Mouse (Mus musculus): ENCODE measurements around the gene Cftr.

Cftr gene

DNA sequence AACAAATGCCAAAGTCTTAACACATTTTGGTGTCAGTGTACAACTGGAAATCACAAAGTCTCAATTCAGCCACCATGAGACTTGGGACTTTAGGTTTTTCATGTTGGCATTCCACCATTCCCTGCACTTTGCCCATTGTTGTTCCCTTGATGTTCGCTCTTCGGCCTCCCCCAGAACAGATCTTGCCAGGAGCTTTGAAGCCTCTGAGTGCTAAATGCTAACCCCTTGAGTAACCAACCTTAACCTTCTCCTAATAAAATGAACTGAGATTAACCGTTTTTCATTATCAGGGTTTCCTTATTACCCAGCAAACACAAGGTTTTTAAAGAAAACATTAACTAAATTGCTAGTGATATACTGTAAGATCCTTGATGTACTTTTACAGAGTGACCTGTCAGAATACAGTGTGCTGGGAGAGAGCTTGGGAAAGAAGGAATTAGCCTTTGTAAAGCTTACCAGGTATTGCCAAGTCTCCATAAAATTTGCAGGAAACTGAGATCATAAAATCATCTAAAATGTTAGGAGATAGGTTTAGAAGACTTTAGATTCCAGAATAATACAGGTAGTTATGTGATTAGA, 144.0 kb downstream of the Cftr start:
- DNase-seq (ENCODE audit: low read depth in 2 of 2, low spot score in 2 of 2), result no peak

DNA sequence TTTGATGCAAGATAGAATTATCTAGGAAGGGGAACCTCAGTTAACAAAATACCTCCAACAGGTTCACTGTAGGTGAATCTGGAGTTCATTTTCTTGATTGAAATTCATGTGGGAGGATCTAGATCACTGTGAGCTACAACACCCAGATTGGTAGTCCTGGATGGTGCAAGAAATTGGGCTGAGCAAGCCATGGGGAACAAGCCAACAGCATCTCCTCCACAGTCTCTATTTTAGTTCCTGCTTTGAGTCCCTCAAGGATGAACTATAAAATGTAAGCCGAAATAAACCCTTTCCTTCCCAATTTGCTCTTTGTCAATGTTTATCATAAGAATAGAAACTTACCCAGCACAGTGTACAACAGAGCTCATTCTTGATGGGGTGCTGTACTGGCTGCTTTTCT, 152.5 kb downstream of the Cftr start:
- DNase-seq (ENCODE audit: low read depth in 2 of 2, low spot score in 2 of 2), result no peak

DNA sequence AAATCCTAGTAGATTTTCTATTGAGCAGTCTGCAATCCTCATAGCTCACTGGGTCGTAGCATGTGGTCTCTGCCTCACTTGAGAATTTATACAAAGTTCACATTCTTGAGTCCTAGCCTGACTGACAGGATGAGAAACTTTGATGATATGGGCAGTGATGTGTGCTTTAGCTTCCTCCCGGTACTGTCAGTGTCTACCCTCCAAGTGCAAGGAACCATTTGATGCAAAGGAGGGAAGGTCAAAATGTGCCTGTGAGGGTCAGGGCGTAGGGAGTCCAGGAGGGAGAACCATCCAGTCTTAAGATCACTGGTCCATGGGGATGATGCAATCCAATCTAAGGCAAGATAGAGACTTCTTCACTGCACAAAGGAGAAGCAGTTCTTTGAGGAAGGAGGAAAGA, 164.9 kb downstream of the Cftr start:
- DNase-seq (ENCODE audit: low read depth in 2 of 2, low spot score in 2 of 2), result no peak

DNA sequence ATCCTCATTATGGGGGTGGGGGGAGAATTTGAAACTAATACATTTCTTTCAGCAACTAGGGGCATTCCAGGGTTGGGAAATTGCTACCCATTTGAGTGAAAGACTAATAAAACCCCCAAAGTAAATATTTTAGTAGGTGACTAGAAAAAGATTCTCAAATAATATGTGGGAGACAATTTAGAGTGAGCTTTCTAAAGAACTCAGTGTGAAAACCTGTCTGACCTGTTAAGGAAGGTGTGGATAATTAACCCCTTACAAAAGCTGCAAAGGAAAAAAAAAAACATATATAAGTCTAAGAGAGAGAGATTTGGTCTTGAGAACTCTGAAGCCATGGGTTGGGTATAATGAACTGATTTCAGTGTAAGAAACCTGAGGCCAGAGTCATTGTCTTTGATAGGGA, 167.8 kb downstream of the Cftr start:
- DNase-seq (ENCODE audit: low read depth in 2 of 2, low spot score in 2 of 2), result no peak

DNA sequence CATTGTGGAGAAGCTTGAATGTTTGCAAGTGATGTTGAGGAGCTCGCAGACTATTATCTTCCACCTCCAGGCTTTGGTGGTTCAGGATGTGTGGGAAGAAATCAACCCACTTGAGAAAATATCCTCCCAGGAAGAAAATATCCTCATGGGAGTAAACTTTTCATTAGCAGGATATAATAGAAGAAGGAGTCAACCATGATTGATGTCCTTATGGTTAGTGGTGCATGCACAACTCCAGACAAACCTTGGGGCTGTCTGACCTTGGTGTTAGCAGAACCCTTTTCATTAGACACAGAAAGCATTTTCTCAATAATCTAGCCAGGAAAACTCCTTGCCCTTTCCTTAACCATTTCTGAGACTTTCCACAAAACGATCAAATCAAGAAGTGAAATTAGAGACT, 173.8 kb downstream of the Cftr start:
- DNase-seq (ENCODE audit: low read depth in 2 of 2, low spot score in 2 of 2), result no peak

DNA sequence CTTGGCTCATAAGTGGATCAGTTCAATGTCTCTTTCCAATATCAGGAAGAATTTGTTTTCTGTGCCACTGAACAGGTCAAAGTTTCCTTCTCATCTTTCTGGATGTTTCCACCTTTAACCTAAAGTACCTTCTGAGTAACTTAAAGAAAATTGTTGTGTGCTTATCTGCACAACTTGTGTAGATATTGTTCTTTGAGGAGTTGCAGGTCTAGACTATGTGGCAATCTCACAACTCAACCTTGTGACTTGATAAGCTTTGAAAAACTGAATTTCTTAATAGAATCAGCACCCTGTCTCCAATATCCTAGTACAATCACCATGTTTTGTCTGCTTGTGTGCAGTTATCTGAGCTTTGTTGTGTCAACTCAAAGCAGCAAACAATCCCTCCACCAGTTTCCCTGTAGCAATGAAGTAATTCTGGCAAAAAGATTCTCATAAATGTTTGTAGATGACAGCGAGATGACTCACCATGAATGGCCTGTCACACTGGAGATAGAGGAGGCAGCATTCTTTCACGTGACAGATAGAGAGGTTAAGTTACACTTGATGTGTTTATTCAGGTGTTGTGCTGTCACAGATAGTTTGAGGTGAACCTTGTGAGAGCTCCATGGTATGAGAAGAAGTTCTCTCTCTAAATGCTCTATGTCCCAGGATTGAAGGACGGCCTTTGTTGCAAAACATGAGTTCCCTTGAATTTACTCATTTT, 178.8 kb downstream of the Cftr start:
- DNase-seq (ENCODE audit: low read depth in 2 of 2, low spot score in 2 of 2), result no peak

DNA sequence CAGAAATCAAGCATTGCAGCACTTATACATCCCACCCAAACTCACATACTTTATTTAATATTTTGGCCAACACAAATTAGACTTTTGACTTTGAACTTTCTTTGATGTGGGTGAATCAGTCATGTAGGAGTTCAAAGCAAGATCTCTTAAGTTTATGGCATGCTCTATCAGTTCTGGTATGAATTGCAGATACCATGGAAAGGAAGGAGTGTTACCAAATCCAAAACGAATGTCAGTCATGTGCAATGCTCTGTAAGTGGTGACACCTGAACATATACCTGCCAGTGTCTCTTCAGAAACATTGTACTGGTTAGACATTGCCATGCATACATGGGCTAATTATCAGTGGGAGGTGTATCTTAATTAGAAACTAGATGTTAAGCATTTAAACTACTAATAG, 189.7 kb downstream of the Cftr start:
- no peak for DNase-seq (ENCODE audit: low read depth in 2 of 2, low spot score in 2 of 2)

DNA sequence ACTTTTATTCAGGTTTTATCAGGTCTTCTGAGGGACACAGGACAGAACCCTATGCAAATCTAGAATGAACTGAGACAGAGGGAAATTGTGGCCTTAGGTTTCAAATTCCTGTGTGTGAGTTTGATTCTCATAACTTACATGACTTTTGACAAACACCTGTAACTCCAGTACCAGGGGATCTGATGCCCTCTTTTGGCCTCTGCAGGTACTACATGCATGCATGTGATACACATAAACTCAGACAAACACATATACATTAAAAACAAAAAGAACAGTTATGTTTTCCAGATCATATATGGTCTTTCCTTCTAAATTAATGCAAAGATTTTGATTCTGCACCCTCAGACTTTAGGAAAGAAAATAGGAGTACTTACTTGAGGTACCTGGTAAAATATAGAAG, 190.5 kb downstream of the Cftr start:
- no peak for DNase-seq (ENCODE audit: low read depth in 2 of 2, low spot score in 2 of 2)

DNA sequence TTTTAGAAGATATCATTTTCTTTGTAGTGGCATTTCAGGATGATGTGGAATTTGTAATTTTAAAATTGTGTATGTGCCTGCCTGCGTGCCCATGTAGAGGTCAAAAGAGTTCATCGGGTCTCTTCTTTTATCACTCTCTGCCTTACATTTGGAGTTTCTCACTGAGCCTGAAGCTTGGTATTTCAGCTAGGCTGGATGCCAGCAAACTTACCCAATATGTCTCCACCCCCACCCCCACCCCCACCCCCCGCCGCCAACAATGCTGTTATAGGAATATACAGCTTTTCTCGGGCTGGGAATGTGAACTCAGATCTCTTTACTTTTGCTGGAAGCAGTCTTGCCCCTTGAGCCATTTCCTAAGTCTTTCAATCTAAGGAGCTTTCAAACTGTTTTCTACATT, 191.7 kb downstream of the Cftr start:
- no peak for DNase-seq (ENCODE audit: low read depth in 2 of 2, low spot score in 2 of 2)

DNA sequence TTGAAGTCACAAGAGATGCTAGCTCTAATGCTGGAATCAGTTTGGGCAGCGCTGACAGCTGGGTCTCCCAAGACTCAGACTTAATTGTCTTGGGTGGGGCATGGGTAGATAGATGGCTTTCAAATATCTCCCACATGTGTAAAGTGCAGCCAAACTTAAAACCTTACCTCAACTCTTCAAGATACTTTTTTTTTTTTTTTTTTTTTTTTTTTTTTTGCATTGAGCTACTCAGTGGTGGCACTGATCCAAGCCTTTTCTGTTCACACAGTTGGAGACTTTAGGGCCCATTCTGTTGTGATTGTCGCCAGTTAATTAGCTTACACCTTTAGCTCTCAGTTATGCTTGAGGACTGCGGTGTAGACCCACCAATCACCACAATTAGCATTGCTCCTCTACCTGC, 198.6 kb downstream of the Cftr start:
- no peak for DNase-seq (ENCODE audit: low read depth in 2 of 2, low spot score in 2 of 2)

DNA sequence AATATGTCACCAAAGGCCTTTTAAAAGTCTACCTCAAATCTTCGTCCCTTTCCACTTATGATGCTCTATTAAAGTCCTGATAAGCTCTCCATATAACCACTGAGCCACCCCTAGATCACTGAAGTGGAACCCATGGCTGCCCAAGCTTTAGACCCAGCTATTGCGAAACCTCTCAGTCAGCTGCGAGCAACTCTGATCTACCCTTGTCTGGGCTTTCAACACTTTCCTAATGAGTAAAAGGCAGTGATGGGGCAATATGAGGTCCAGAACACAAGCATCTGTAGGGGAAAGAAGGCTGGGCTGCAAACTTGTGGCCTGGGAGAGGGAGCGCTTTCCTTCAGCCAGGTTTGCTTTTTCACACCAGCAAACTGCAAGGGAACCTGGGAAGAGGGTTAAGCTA, 199.2 kb downstream of the Cftr start:
- no peak for DNase-seq (ENCODE audit: low read depth in 2 of 2, low spot score in 2 of 2)
